Mouse (Mus musculus): ENCODE measurements at regions not wholly inside any gene's neighbourhood (a gene's known extent, or its start where the extent isn't known, plus 50 kb on each side); places are given as distances from the start of the nearest gene placed in this dataset.

DNA sequence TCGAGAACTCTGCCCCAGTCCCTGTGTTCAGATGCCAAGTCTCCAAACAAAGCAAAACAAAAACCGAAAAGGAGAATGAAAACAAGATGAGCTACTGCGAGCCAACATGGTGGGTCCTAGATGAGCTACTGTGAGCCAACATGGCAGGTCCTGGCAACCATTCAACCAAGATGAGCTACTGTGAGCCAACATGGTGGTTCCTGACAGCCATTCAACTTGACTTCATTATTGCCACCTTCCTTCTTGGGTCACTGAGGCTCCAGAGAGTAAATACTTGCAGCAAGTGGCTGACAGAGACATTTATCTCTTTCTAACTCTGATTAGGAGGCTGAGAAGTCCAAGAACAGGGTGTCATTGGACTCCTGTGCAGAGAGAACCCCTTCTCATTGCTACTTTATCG, 1094.8 kb downstream of the Mrps31 start:
- TF ChIP-seq POLR2A (IDR thresholded peaks at IDR 0.05; ENCODE audit: extremely low read depth, insufficient read depth, low read length) = no peak
- TF ChIP-seq CTCF (IDR thresholded peaks at IDR 0.05; ENCODE audit: low read depth, low read length) = no peak

Data from liver, adult 2 months (tissue).